Mouse (Mus musculus): ENCODE measurements at regions not wholly inside any gene's neighbourhood (a gene's known extent, or its start where the extent isn't known, plus 50 kb on each side); places are given as distances from the start of the nearest gene placed in this dataset.

DNA sequence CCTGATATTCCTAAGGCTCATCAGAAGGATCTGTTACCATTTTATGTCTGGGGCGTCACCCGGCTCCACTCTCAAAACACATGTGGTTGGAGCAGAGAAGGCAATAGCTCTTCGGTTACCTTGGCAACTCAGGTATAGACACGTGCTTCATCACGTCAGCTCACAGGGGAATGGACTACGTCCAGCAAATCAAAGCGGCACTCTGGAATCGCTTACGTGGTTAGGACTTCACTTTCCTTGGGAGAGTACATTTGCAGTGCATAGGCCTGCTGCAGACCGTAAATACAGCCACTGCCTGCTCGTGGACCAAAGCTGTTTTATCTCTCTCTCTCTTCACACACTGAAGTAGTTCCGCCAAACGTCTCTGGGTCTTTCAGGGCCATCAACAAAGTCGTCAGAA is 74.1 kb upstream of the Prok2 start:
- TF ChIP-seq POLR2A (IDR thresholded peaks at IDR 0.05; ENCODE audit: insufficient read depth, low read depth, low read length), result no peak
- TF ChIP-seq CTCF (IDR thresholded peaks at IDR 0.05; ENCODE audit: insufficient read depth, low read depth, low read length), result no peak

All from olfactory bulb, adult 2 months (tissue).